Mouse (Mus musculus) MEL (cell line): ENCODE measurements around the gene Sh3glb2. TPM values are rescaled to one million over a fixed set of nuclear protein-coding genes. Genes with fewer than 3 reads are reported as not detected.

ENCODE experiments used
- DNase-seq: peaks from one replicate; pipeline ENCODE4 v3.0.0; 2011; ENCODE audit warnings: low read depth, low spot score
- H3K27ac ChIP-seq: 2 replicates; pipeline ENCODE4 v1.5.1; 2012; ENCODE audit warnings: low read depth, mild to moderate bottlenecking, control low read depth, low read length, moderate library complexity; ENCODE audit not compliant: control insufficient read depth
- H3K27me3 ChIP-seq, 2 experiments: fragments of 150-350 bp in 1 of 2; sonication (generic) in 1 of 2; 2 replicates each; pipeline ENCODE4 v1.6.1; 2012; ENCODE audit warnings: low read length in 2 of 2, mild to moderate bottlenecking in 2 of 2, improper control_type of control experiment in 1 of 2, moderate library complexity in 1 of 2; ENCODE audit not compliant: insufficient read depth in 2 of 2, control insufficient read depth in 1 of 2
- H3K36me3 ChIP-seq, 2 experiments: 2 replicates each; pipeline ENCODE4 v1.6.1; 2012 to 2014; ENCODE audit warnings: low read length in 2 of 2, improper control_type of control experiment in 1 of 2, inconsistent platforms in 1 of 2, mild to moderate bottlenecking in 1 of 2; ENCODE audit not compliant: insufficient read depth in 2 of 2, control insufficient read depth in 1 of 2
- H3K4me1 ChIP-seq, 2 experiments: fragments of 150-350 bp in 1 of 2; sonication (generic) in 1 of 2; 2 replicates each; pipeline ENCODE4 v1.6.1; 2012; ENCODE audit warnings: low read length in 2 of 2, improper control_type of control experiment in 1 of 2, mild to moderate bottlenecking in 1 of 2; ENCODE audit not compliant: insufficient read depth in 2 of 2, control insufficient read depth in 1 of 2
- H3K4me3 ChIP-seq, 2 experiments: fragments of 150-350 bp in 1 of 2; sonication (generic) in 1 of 2; 2 replicates each; pipeline ENCODE4 v1.5.1; 2012; ENCODE audit warnings: low read depth in 2 of 2, low read length in 2 of 2, mild to moderate bottlenecking in 2 of 2, moderate library complexity in 2 of 2, control low read depth in 1 of 2, improper control_type of control experiment in 1 of 2; ENCODE audit not compliant: control insufficient read depth in 1 of 2, insufficient read depth in 1 of 2
- H3K79me2 ChIP-seq: 2 replicates; pipeline ENCODE4 v1.6.1; 2012; ENCODE audit warnings: mild to moderate bottlenecking, low read length, moderate library complexity; ENCODE audit not compliant: control insufficient read depth, poor library complexity, insufficient read depth
- H3K9ac ChIP-seq: 2 replicates; pipeline ENCODE4 v1.6.1; 2012; ENCODE audit warnings: low read depth, mild to moderate bottlenecking, control low read depth, low read length, moderate library complexity; ENCODE audit not compliant: control insufficient read depth, poor library complexity, severe bottlenecking
- H3K9me3 ChIP-seq: fragments of 150-350 bp; sonication (generic); replicated peaks from 2 replicates; pipeline ENCODE4 v1.6.1; 2012; ENCODE audit warnings: mild to moderate bottlenecking, low read length, improper control_type of control experiment, moderate library complexity; ENCODE audit not compliant: insufficient read depth
- CHD1 ChIP-seq: IDR thresholded peaks from 2 replicates; pipeline ENCODE4 v1.6.1; 2012; ENCODE audit warnings: low read depth, mild to moderate bottlenecking, inconsistent platforms, low read length, improper control_type of control experiment
- CHD2 ChIP-seq: IDR thresholded peaks from 2 replicates; pipeline ENCODE4 v1.6.1; 2011; ENCODE audit warnings: low read length, improper control_type of control experiment
- CTCF ChIP-seq, 3 experiments: IDR thresholded peaks in 2 of 3; conservative IDR thresholded peaks in 1 of 3; 2 replicates each; pipeline ENCODE4 v1.5.1; 2011 to 2012; ENCODE audit warnings: low read length in 3 of 3, low read depth in 2 of 3, mild to moderate bottlenecking in 2 of 3, improper control_type of control experiment in 1 of 3, inconsistent platforms in 1 of 3, mixed read lengths in 1 of 3, moderate library complexity in 1 of 3; ENCODE audit not compliant: control insufficient read depth in 1 of 3, insufficient read depth in 1 of 3, poor library complexity in 1 of 3, severe bottlenecking in 1 of 3
- E2F4 ChIP-seq: IDR thresholded peaks from 2 replicates; pipeline ENCODE4 v1.6.1; 2011; ENCODE audit warnings: low read depth, low read length, improper control_type of control experiment, borderline replicate concordance
- ELF1 ChIP-seq: IDR thresholded peaks from 2 replicates; pipeline ENCODE4 v1.6.1; 2014; ENCODE audit warnings: low read depth, mild to moderate bottlenecking, inconsistent platforms, low read length, improper control_type of control experiment, moderate library complexity
- EP300 ChIP-seq, 2 experiments: IDR thresholded peaks; 2 replicates each; pipeline ENCODE4 v1.6.1; 2011; ENCODE audit warnings: improper control_type of control experiment in 2 of 2, low read length in 2 of 2, low read depth in 1 of 2, mild to moderate bottlenecking in 1 of 2
- ETS1 ChIP-seq: IDR thresholded peaks from 2 replicates; pipeline ENCODE4 v1.6.1; 2012; ENCODE audit warnings: low read depth, mild to moderate bottlenecking, inconsistent platforms, low read length, improper control_type of control experiment, moderate library complexity
- GABPA ChIP-seq: IDR thresholded peaks from 2 replicates; pipeline ENCODE4 v1.6.1; 2012; ENCODE audit warnings: low read depth, mild to moderate bottlenecking, inconsistent platforms, low read length, improper control_type of control experiment, moderate library complexity
- GATA1 ChIP-seq: IDR thresholded peaks from 2 replicates; pipeline ENCODE4 v1.6.1; 2011; ENCODE audit warnings: low read depth, low read length, improper control_type of control experiment
- HCFC1 ChIP-seq: IDR thresholded peaks from 2 replicates; pipeline ENCODE4 v1.6.1; 2012; ENCODE audit warnings: low read depth, mild to moderate bottlenecking, inconsistent platforms, low read length, improper control_type of control experiment, moderate library complexity
- MAX ChIP-seq: IDR thresholded peaks from 2 replicates; pipeline ENCODE4 v1.6.1; 2011; ENCODE audit warnings: low read length, improper control_type of control experiment
- MEF2A ChIP-seq: IDR thresholded peaks from 2 replicates; pipeline ENCODE4 v1.6.1; 2014; ENCODE audit warnings: low read depth, mild to moderate bottlenecking, inconsistent platforms, low read length, improper control_type of control experiment; ENCODE audit not compliant: poor library complexity, insufficient replicate concordance, severe bottlenecking; ENCODE audit errors: extremely low read depth
- MXI1 ChIP-seq: IDR thresholded peaks from 2 replicates; pipeline ENCODE4 v1.6.1; 2011; ENCODE audit warnings: mild to moderate bottlenecking, low read depth, low read length, improper control_type of control experiment
- MYC ChIP-seq: IDR thresholded peaks from 2 replicates; pipeline ENCODE4 v1.6.1; 2011; ENCODE audit warnings: low read depth, mild to moderate bottlenecking, low read length, improper control_type of control experiment, moderate library complexity
- NELFE ChIP-seq: IDR thresholded peaks from 2 replicates; pipeline ENCODE4 v1.6.1; 2011; ENCODE audit warnings: low read depth, low read length, improper control_type of control experiment
- POLR2A ChIP-seq, 2 experiments: IDR thresholded peaks; 2 replicates each; pipeline ENCODE4 v1.6.1; 2011 to 2012; ENCODE audit warnings: low read length in 2 of 2, mild to moderate bottlenecking in 2 of 2, control low read depth in 1 of 2, improper control_type of control experiment in 1 of 2, low read depth in 1 of 2, moderate library complexity in 1 of 2; ENCODE audit not compliant: control insufficient read depth in 1 of 2, insufficient read depth in 1 of 2, poor library complexity in 1 of 2
- POLR2AphosphoS2 ChIP-seq: IDR thresholded peaks from 2 replicates; pipeline ENCODE4 v1.6.1; 2011; ENCODE audit warnings: low read length, improper control_type of control experiment
- POLR2AphosphoS5 ChIP-seq: IDR thresholded peaks from 2 replicates; pipeline ENCODE4 v1.6.1; 2012; ENCODE audit warnings: low read depth, borderline replicate concordance, mild to moderate bottlenecking, inconsistent platforms, low read length, moderate library complexity, mixed read lengths
- RCOR1 ChIP-seq: IDR thresholded peaks from 2 replicates; pipeline ENCODE4 v1.6.1; 2012; ENCODE audit warnings: low read depth, mild to moderate bottlenecking, inconsistent platforms, low read length, improper control_type of control experiment
- SIN3A ChIP-seq: IDR thresholded peaks from 2 replicates; pipeline ENCODE4 v1.6.1; 2012; ENCODE audit warnings: low read length, improper control_type of control experiment, inconsistent platforms
- TCF12 ChIP-seq: IDR thresholded peaks from 2 replicates; pipeline ENCODE4 v1.6.1; 2014; ENCODE audit warnings: low read depth, mild to moderate bottlenecking, inconsistent platforms, low read length, improper control_type of control experiment, moderate library complexity
- UBTF ChIP-seq: IDR thresholded peaks from 2 replicates; pipeline ENCODE4 v1.6.1; 2012; ENCODE audit warnings: low read depth, mild to moderate bottlenecking, inconsistent platforms, low read length, improper control_type of control experiment, moderate library complexity, borderline replicate concordance; ENCODE audit not compliant: insufficient read depth
- USF2 ChIP-seq, 2 experiments: IDR thresholded peaks; 2 replicates each; pipeline ENCODE4 v1.6.1; 2011 to 2012; ENCODE audit warnings: improper control_type of control experiment in 2 of 2, low read length in 2 of 2, borderline replicate concordance in 1 of 2, inconsistent platforms in 1 of 2, low read depth in 1 of 2, mild to moderate bottlenecking in 1 of 2; ENCODE audit not compliant: insufficient read depth in 1 of 2
- ZKSCAN1 ChIP-seq: IDR thresholded peaks from 2 replicates; pipeline ENCODE4 v1.6.1; 2012; ENCODE audit warnings: low read depth, mild to moderate bottlenecking, inconsistent platforms, low read length, improper control_type of control experiment, moderate library complexity
- polyA plus RNA-seq, 2 experiments: library from polyadenylated mRNA; stranded (reverse) in 1 of 2; unstranded in 1 of 2; fragments of >175 nt in 1 of 2; fragments of >200 nt in 1 of 2; gene quantifications; 2 replicates each; pipeline versions ENCODE4 v1.2.1 to v1.2.4; 2012; ENCODE audit warnings: low replicate concordance in 2 of 2, low read depth in 1 of 2; ENCODE audit not compliant: insufficient read length in 2 of 2, insufficient read depth in 1 of 2, missing spikeins in 1 of 2
- total RNA-seq: library from RNA; depleted of rRNA; stranded (reverse); fragments of 300-350 nt; gene quantifications from 2 replicates; pipeline ENCODE4 v1.2.3, GENCODE M21; 2012

Sh3glb2 gene
- total and polyA plus RNA-seq, 3 experiments, result 48.0 to 60.1 TPM; not detected in 1

DNA sequence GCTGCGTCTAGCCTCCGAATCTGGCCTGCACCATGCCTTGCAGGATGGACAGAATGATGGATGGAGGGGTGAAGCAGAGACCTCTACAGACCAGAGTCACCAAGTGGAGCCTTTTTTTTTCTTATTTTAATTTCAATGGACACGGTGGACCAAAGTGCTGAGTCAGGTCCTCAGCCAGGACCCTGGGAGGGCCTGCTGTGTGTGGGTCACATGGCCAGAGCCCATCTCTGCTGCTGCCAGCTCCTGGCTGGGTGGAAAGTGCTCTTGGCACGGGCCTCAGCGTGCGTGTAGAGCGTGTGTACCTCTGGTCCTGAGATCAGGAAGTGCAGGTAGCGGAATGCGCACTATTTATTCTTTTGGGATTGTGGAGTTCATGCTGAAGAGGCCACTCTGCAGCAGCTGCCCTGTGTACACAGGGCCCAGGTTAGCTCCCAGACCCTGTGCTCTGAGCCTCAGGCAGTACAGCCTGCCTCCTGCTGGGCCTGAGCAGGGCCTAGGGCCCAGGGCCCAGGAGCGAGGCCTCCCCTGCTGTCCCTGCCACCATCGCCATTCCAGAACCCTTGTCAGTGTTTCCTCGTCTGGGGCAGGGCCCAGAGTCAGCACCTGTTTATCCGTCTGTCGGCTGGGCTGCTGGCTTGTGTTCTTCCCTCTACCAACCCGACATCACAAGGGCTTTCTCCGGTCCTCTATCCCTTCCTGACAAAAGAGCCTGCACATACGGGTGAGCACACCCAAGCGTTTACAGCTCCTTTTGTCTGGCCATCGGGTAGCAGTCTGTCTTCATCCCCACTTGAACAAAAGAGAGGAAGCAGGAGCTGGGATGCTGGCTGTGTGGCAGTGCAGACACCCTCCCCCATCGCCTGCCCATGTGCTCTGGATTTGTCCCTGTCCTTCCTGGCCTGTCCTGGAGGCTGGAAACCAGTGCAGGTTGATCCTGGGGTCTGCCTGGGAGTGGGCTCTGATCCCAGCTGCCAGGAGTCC, 40.3 kb upstream of the Sh3glb2 start:
- H3K4me3 ChIP-seq, result no peak overlapping the region
- TF ChIP-seq MYC, result no peak
- no peak for TF ChIP-seq SIN3A
- TF ChIP-seq POLR2AphosphoS5, result no peak
- TF ChIP-seq TCF12, result no peak
- TF ChIP-seq UBTF, result no peak
- no peak for TF ChIP-seq ZKSCAN1
- no peak for TF ChIP-seq CTCF (IDR thresholded peaks at IDR 0.05 in 2 of 3, conservative IDR thresholded peaks at IDR 0.05 in 1 of 3; ENCODE audit: control insufficient read depth in 1 of 3, insufficient read depth in 1 of 3, low read depth in 2 of 3, low read length in 3 of 3, poor library complexity in 1 of 3, severe bottlenecking in 1 of 3)
- no peak for TF ChIP-seq HCFC1
- no peak for TF ChIP-seq EP300 (IDR thresholded peaks at IDR 0.05; ENCODE audit: low read depth in 1 of 2, low read length in 2 of 2)
- no peak for TF ChIP-seq E2F4
- no peak for TF ChIP-seq CHD2
- TF ChIP-seq, all 39 proteins: peak for 0
- Histone ChIP-seq H3K27ac (no peak overlapping the region), H3K4me1 (no peaks in the 10 kb centered on the region), H3K79me2 (0 out of 2 replicates have a peak, but pooled peaks cover 1% of the 10 kb centered on the region), H3K36me3 (no peaks in the 10 kb centered on the region; a peak in 1 of 4 replicates), H3K9ac (no peak overlapping the region), H3K9me3 (no peaks in the 10 kb centered on the region), H3K27me3 (no peaks in the 10 kb centered on the region)
- DNase-seq, result no peak

DNA sequence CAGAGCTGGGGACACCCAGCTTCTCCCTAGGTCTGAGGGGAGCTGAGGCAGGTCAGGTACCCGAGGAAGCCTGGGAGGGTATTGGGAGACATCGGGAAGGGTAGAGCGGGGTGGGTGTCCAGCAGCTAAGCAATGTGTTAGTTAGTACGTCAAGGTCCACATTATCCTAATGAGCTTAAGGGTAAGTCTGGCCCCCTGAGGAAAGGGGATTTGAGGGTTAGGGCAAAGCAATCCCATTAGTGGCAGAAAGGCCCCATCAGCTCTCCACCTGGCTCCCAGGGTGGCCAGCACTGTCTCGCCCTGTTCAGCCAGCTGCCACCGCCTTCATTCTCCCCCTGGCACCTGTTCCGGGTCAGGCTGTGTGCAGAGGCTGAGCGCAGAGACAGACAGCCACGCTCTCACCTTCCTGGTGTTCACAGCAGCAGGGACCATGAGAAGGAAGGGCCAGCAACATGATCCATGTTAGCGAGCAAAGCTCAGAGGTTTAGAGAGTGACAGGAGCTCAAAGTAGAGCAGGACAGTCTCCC, 38.9 kb upstream of the Sh3glb2 start:
- no peaks in the 10 kb centered on the region; a peak in 1 of 4 replicates for H3K36me3 ChIP-seq
- H3K27ac ChIP-seq, result no peak overlapping the region
- TF ChIP-seq POLR2A (IDR thresholded peaks at IDR 0.05; ENCODE audit: control insufficient read depth in 1 of 2, insufficient read depth in 1 of 2, low read depth in 1 of 2, low read length in 2 of 2, poor library complexity in 1 of 2) (no peak), CHD1 (no peak), ELF1 (no peak), HCFC1 (no peak), MYC (no peak), NELFE (no peak), MEF2A (no peak), POLR2AphosphoS2 (no peak), RCOR1 (no peak), MXI1 (no peak), ETS1 (no peak), GATA1 (no peak), ZKSCAN1 (no peak), POLR2AphosphoS5 (no peak), USF2 (IDR thresholded peaks at IDR 0.05; ENCODE audit: borderline replicate concordance in 1 of 2, insufficient read depth in 1 of 2, low read depth in 1 of 2, low read length in 2 of 2) (no peak), SIN3A (no peak), MAX (no peak), UBTF (no peak), GABPA (no peak), E2F4 (no peak)
- no peak overlapping the region for H3K4me3 ChIP-seq
- DNase-seq, result no peak
- no peaks in the 10 kb centered on the region for H3K27me3 ChIP-seq
- no peak overlapping the region for H3K9ac ChIP-seq
- no peaks in the 10 kb centered on the region for H3K9me3 ChIP-seq
- peaks cover 8% of the 10 kb centered on the region for H3K79me2 ChIP-seq
- H3K4me1 ChIP-seq, result no peaks in the 10 kb centered on the region
